Comparison of ENCODE assay signal across 23 mouse cellular contexts in the genomic region with DNA sequence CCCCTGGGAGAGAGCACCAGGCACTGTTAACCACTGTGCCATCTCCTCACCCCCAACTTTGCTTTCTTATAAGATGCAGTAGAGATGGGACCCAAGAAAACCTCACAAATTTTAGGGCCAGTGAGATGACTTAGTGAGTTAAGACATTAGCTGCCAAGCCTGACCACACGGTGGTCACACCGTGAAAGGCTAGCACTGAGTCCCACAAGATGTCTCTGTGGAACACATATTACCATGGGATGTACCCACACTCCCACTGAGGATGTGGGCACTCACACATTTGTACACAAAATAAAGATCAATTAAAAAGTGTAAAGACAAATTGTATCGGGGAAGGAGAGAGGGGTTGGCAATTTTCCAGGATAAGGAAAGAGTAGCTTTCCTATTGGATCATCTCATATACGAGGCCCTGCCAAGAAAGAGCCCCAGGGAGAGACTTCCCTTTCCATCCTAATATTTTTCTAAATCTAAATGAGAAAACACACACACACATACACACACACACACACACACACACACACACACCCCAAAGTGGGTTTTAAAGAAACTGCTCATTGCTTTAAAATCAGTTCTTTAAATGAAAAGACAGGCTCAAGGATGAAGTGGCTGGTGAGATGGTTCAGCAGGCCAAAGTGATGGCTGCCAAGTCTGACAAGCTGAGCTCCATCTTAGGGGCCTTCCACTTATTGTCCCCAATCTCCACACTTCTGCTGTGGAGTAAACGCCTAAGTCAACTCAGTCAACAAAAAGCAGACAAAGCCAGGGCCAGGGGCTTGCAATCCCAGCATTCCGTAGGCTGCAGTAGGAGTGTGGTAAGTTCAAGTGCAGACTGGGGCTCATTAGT.
"Had no signal": no experiment of that assay in that cellular context is flagged by ENCODE, and none has a peak within 500 bp of the region (broad histone marks: within the 10 kb centered on the region; RNA-seq: fewer than 3 reads in every experiment).

No protein-coding gene starts in this region.

- H3K27ac ChIP-seq: intestine, embryonic 15.5 days; kidney, embryonic 15.5 days; left cerebral cortex, adult 2 months; limb, embryonic 12.5 days; liver, embryonic 12.5 days; liver, embryonic 15.5 days; macrophage; midbrain, embryonic 12.5 days; midbrain, embryonic 15.5 days; neural tube, embryonic 12.5 days; neural tube, embryonic 15.5 days; stomach, postnatal 0 days had no signal

- H3K27me3 ChIP-seq: intestine, embryonic 15.5 days; kidney, embryonic 15.5 days; limb, embryonic 12.5 days; midbrain, embryonic 12.5 days; midbrain, embryonic 15.5 days; neural tube, embryonic 12.5 days; neural tube, embryonic 15.5 days had no signal

- H3K4me2 ChIP-seq: intestine, embryonic 15.5 days; kidney, embryonic 15.5 days; limb, embryonic 12.5 days; liver, embryonic 12.5 days; liver, embryonic 15.5 days; midbrain, embryonic 12.5 days; midbrain, embryonic 15.5 days; neural tube, embryonic 12.5 days; neural tube, embryonic 15.5 days had no signal

- H3K9me3 ChIP-seq: intestine, embryonic 15.5 days; kidney, embryonic 15.5 days; limb, embryonic 12.5 days; liver, embryonic 12.5 days; liver, embryonic 15.5 days; midbrain, embryonic 12.5 days; midbrain, embryonic 15.5 days; neural tube, embryonic 12.5 days; neural tube, embryonic 15.5 days had no signal

- ATAC-seq: intestine, embryonic 15.5 days; liver, embryonic 12.5 days; midbrain, embryonic 15.5 days had no signal

- H3K9ac ChIP-seq: intestine, embryonic 15.5 days; kidney, embryonic 15.5 days; limb, embryonic 12.5 days; liver, embryonic 12.5 days; liver, embryonic 15.5 days; midbrain, embryonic 12.5 days; midbrain, embryonic 15.5 days; neural tube, embryonic 12.5 days; neural tube, embryonic 15.5 days had no signal

- H3K36me3 ChIP-seq: intestine, embryonic 15.5 days; kidney, embryonic 15.5 days; limb, embryonic 12.5 days; liver, embryonic 12.5 days; liver, embryonic 15.5 days; midbrain, embryonic 12.5 days; midbrain, embryonic 15.5 days; neural tube, embryonic 12.5 days; neural tube, embryonic 15.5 days had no signal

- H3K4me3 ChIP-seq: intestine, embryonic 15.5 days; kidney, embryonic 15.5 days; left cerebral cortex, adult 2 months; limb, embryonic 12.5 days; liver, embryonic 12.5 days; liver, embryonic 15.5 days; midbrain, embryonic 12.5 days; midbrain, embryonic 15.5 days; neural tube, embryonic 12.5 days; neural tube, embryonic 15.5 days had no signal

- H3K4me1 ChIP-seq: intestine, embryonic 15.5 days; kidney, embryonic 15.5 days; limb, embryonic 12.5 days; liver, embryonic 12.5 days; liver, embryonic 15.5 days; midbrain, embryonic 12.5 days; midbrain, embryonic 15.5 days; neural tube, embryonic 12.5 days; neural tube, embryonic 15.5 days had no signal

- DNase-seq: kidney, adult 11 months; kidney, adult 8-10 months; kidney, postnatal 10 days; kidney, postnatal 36 days; layer of hippocampus, postnatal 36 days; liver; right cerebral cortex, adult 18-20 months; right cerebral cortex, postnatal 14 days; right cerebral cortex, postnatal 4 days; thymus, adult 18-20 months; thymus, postnatal 36 days had no signal
